Mouse (Mus musculus) stomach, embryonic 16.5 days (tissue): Measurements from ENCODE around the gene Wsb1. TPM values are rescaled to one million over a fixed set of nuclear protein-coding genes. Genes with fewer than 3 reads are reported as not detected.
"Not testable (repeated sequence)": the region's sequence is repeated elsewhere in the genome, so short reads cannot be mapped to it uniquely, and the experiment has no call there.

Experiments used
- ATAC-seq: fragments of 200-750 bp; cut with Nextera tagmentation; 2 replicates; pipeline ENCODE4 v1.8.0; 2017; ENCODE audit warnings: moderate number of reproducible peaks, moderate TSS enrichment; ENCODE audit not compliant: insufficient read depth, low FRiP score
- H3K27ac ChIP-seq: fragments of 300-500 bp; sonication (generic); 2 replicates; pipeline ENCODE4 v1.5.1; 2014; ENCODE audit warnings: low read length
- H3K27me3 ChIP-seq: fragments of 300-500 bp; sonication (generic); 2 replicates; pipeline ENCODE4 v1.6.1; 2014; ENCODE audit warnings: low read length, control low read depth, mixed read lengths; ENCODE audit not compliant: control insufficient read depth, insufficient read depth
- H3K36me3 ChIP-seq: fragments of 300-500 bp; sonication (generic); 2 replicates; pipeline ENCODE4 v1.6.1; 2014; ENCODE audit warnings: low read length; ENCODE audit not compliant: control insufficient read depth, insufficient read depth
- H3K4me1 ChIP-seq: fragments of 300-500 bp; sonication (generic); 2 replicates; pipeline ENCODE4 v1.6.1; 2014; ENCODE audit warnings: low read length, control low read depth, mixed read lengths; ENCODE audit not compliant: control insufficient read depth, insufficient read depth
- H3K4me2 ChIP-seq: fragments of 300-500 bp; sonication (generic); 2 replicates; pipeline ENCODE4 v1.6.1; 2014; ENCODE audit warnings: low read depth, low read length, mixed read lengths
- H3K4me3 ChIP-seq: fragments of 300-500 bp; sonication (generic); replicated peaks from 2 replicates; pipeline ENCODE4 v1.5.1; 2014; ENCODE audit warnings: mild to moderate bottlenecking, low read length
- H3K9ac ChIP-seq: fragments of 300-500 bp; sonication (generic); 2 replicates; pipeline ENCODE4 v1.6.1; 2014; ENCODE audit warnings: low read length
- H3K9me3 ChIP-seq: fragments of 300-500 bp; sonication (generic); replicated peaks from 2 replicates; pipeline ENCODE4 v1.6.1; 2016; ENCODE audit warnings: low read length, control low read depth; ENCODE audit not compliant: control insufficient read depth
- WGBS: fragments of 180-500 bp; shearing (Covaris S2); extraction: QIAGEN DNeasy Blood & Tissue Kit; methylation state at CpG from one replicate; pipeline ENCODE4 v1.1.7; 2014; 5-methylcytosine and 5-hydroxymethylcytosine counted together
- polyA plus RNA-seq: library from polyadenylated mRNA; unstranded; fragments of >200 nt; fragmentation: Nextera tagmentation; extraction: Ambion mirVana; gene quantifications from 2 replicates; pipeline ENCODE4 v1.2.1, GENCODE M21; 2015

Gene Wsb1
- polyA plus RNA-seq: 188 and 192 TPM in 2 replicates

GRCm38 (mm10) chr11:79254391-79255098, at the start of gene Wsb1:
Gene Wsb1, minus strand, starts transcription at chr11:79254671.
- Histone ChIP-seq H3K4me3 (peak within 1 kb of the TSS; percentile 95), H3K27ac (peak within 1 kb of the TSS; percentile 95), H3K4me1 (peaks cover 7% of the 10 kb centered on the region), H3K9ac (peak within 1 kb of the TSS; percentile 96), H3K36me3 (peaks cover 6% of the 10 kb centered on the region; the same call in 1 of the 2 replicates), H3K4me2 (peak within 1 kb of the TSS; percentile 93), H3K9me3 (no peaks in the 10 kb centered on the region), H3K27me3 (no peaks in the 10 kb centered on the region)
- peak; percentile 93 for ATAC-seq
- 2% methylated on average over 50 of the region's 50 CpGs for WGBS

GRCm38 (mm10) chr11:79304245-79304644, 49.8 kb upstream of the Wsb1 start:
- not testable (repeated sequence) for H3K4me2 ChIP-seq, H3K9ac ChIP-seq, H3K36me3 ChIP-seq, H3K4me3 ChIP-seq, ATAC-seq, H3K27me3 ChIP-seq, H3K27ac ChIP-seq, H3K9me3 ChIP-seq
- WGBS: 70% methylated on average over 4 of the region's 4 CpGs
- peaks cover 15% of the 10 kb centered on the region for H3K4me1 ChIP-seq

- no peak for ATAC-seq
- no peaks in the 10 kb centered on the region for H3K36me3 ChIP-seq
- H3K4me3 ChIP-seq: no peak overlapping the region
- H3K27me3 ChIP-seq: no peaks in the 10 kb centered on the region
- H3K9me3 ChIP-seq: no peaks in the 10 kb centered on the region
- H3K4me2 ChIP-seq: no peak overlapping the region
- H3K4me1 ChIP-seq: peaks cover 15% of the 10 kb centered on the region
- 73% methylated on average over 6 of the region's 6 CpGs for WGBS
- no peak overlapping the region for H3K9ac ChIP-seq
- no peak overlapping the region for H3K27ac ChIP-seq
These were observed 48.6 kb upstream of the Wsb1 start for GRCm38 (mm10) chr11:79303109-79303508.

GRCm38 (mm10) chr11:79299719-79300431, 45.4 kb upstream of the Wsb1 start:
- Histone ChIP-seq H3K4me3 (no peak overlapping the region), H3K4me2 (no peak overlapping the region)
- WGBS: 77% methylated on average over 9 of the region's 9 CpGs

GRCm38 (mm10) chr11:79296856-79297491, 42.5 kb upstream of the Wsb1 start, which contains the start of gene Gm9964:
Gene Gm9964, minus strand, starts transcription at chr11:79296906.
- H3K4me2 ChIP-seq: no peak within 1 kb of the TSS
- H3K27ac ChIP-seq: no peak within 1 kb of the TSS
- H3K9ac ChIP-seq: no peak within 1 kb of the TSS
- H3K4me1 ChIP-seq: no peaks in the 10 kb centered on the region
- no peaks in the 10 kb centered on the region for H3K9me3 ChIP-seq
- H3K27me3 ChIP-seq: no peaks in the 10 kb centered on the region
- H3K36me3 ChIP-seq: no peaks in the 10 kb centered on the region
- WGBS: 46% methylated on average over 5 of the region's 5 CpGs
- no peak for ATAC-seq
- no peak within 1 kb of the TSS for H3K4me3 ChIP-seq

More at GRCm38 (mm10) chr11:79299719-79300431, 45.4 kb upstream of the Wsb1 start:
- Histone ChIP-seq H3K9me3 (no peaks in the 10 kb centered on the region), H3K27ac (no peak overlapping the region), H3K4me1 (no peaks in the 10 kb centered on the region), H3K36me3 (no peaks in the 10 kb centered on the region), H3K27me3 (no peaks in the 10 kb centered on the region), H3K9ac (no peak overlapping the region)
- ATAC-seq: no peak

DNA sequence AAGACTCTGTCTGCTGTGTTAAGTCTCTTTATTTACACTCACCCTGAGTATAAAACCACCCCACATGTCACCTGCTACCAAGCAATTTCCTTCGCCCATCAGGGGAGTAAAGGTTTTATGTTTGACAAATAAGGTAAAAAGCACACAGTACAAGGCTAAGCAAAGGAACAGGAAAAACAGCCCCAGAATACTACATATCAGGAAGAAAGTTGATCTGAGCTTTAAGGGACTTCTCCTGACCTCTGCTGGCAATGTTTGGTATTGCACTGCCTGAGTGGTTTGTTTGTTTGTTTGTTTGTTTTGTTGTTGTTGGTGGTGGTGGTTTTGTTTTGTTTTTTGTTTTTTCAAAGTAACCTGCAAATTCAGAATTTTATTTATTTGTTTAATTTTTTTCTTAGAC, 41.7 kb upstream of the Wsb1 start:
- Histone ChIP-seq H3K9me3 (no peaks in the 10 kb centered on the region), H3K4me2 (no peak overlapping the region), H3K4me3 (no peak overlapping the region), H3K4me1 (no peaks in the 10 kb centered on the region), H3K27ac (no peak overlapping the region), H3K27me3 (no peaks in the 10 kb centered on the region), H3K9ac (no peak overlapping the region), H3K36me3 (no peaks in the 10 kb centered on the region)
- no peak for ATAC-seq
- 32% methylated on average over 1 of the region's 1 CpGs for WGBS

DNA sequence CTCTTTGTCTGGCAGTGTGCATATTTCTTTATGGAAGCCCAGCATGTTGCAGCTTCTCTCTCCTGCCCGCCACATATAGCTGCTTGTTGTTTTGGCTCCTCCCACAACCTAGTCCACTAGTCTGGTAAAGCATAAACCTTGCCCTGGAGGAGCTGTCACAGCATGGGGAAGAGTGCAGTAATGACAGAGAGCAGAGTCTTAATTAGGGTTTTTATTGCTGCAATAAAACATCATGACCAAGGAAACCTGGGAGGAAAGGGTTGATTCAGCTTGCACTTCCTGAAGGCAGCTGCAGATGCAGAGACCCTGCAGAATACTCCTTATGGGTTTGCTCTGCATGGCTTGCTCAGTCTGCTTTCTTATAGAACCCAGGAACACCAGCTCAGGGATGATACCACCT, 39.5 kb upstream of the Wsb1 start:
- Histone ChIP-seq H3K27me3 (no peaks in the 10 kb centered on the region), H3K4me1 (0 out of 2 replicates have a peak, but pooled peaks cover 4% of the 10 kb centered on the region), H3K36me3 (no peaks in the 10 kb centered on the region), H3K9me3 (no peaks in the 10 kb centered on the region), H3K4me2 (no peak overlapping the region), H3K27ac (no peak overlapping the region), H3K4me3 (no peak overlapping the region), H3K9ac (no peak overlapping the region)
- WGBS: 33% methylated on average over 1 of the region's 1 CpGs
- ATAC-seq: no peak

GRCm38 (mm10) chr11:79293025-79293424, 38.6 kb upstream of the Wsb1 start:
- Histone ChIP-seq H3K4me1 (0 out of 2 replicates have a peak, but pooled peaks cover 6% of the 10 kb centered on the region), H3K4me3 (no peak overlapping the region), H3K9ac (no peak overlapping the region), H3K9me3 (no peaks in the 10 kb centered on the region), H3K27ac (peak overlapping the region; percentile 29; the same call in 1 of the 2 replicates), H3K36me3 (no peaks in the 10 kb centered on the region), H3K27me3 (no peaks in the 10 kb centered on the region), H3K4me2 (no peak overlapping the region)
- 88% methylated on average over 3 of the region's 3 CpGs for WGBS
- no peak for ATAC-seq

DNA sequence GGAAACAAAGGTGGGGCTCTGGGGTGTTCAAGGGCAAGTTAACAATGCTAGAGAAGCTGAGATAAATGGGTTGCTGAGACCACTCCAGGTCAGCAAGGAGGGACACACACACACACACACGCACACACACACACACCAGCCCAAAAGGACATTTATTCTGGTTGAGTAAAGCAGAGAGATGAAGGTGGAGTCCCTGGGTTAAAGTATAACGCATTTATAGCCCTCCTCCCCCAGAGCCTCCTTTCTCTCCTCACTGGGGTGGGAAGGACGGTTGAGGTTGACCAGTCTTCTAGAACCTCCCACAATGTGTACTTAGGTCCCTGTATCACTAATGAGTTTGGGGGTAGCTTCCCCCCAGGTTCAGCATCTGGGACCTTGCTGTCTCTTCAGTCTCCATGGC, 37.7 kb upstream of the Wsb1 start:
- no peaks in the 10 kb centered on the region for H3K9me3 ChIP-seq
- WGBS: 64% methylated on average over 3 of the region's 3 CpGs
- peak overlapping the region; percentile 46; the same call in 1 of the 2 replicates for H3K27ac ChIP-seq
- H3K9ac ChIP-seq: no peak overlapping the region
- no peaks in the 10 kb centered on the region for H3K27me3 ChIP-seq
- no peaks in the 10 kb centered on the region for H3K36me3 ChIP-seq
- peaks cover 10% of the 10 kb centered on the region for H3K4me1 ChIP-seq
- H3K4me2 ChIP-seq: no peak overlapping the region
- ATAC-seq: no peak
- no peak overlapping the region for H3K4me3 ChIP-seq
